Mouse (Mus musculus): ENCODE results near the gene Ahnak2. TPM values are rescaled to one million over a fixed set of nuclear protein-coding genes. Genes with fewer than 3 reads are reported as not detected.
"Not testable (repeated sequence)": the region's sequence is repeated elsewhere in the genome, so short reads cannot be mapped to it uniquely, and the experiment has no call there.

Ahnak2 gene
- total RNA-seq, 2 experiments from 2014 or later = 9.8 to 12.0 TPM

- no peak for DNase-seq (ENCODE audit: low spot score in 2 of 2)
Observed at GRCm38 (mm10) chr12:112821974-112822373, 19.5 kb upstream of the Ahnak2 start.

GRCm38 (mm10) chr12:112821216-112821615 is 18.8 kb upstream of the Ahnak2 start:
- no peak for DNase-seq (ENCODE audit: low spot score in 2 of 2)

DNA sequence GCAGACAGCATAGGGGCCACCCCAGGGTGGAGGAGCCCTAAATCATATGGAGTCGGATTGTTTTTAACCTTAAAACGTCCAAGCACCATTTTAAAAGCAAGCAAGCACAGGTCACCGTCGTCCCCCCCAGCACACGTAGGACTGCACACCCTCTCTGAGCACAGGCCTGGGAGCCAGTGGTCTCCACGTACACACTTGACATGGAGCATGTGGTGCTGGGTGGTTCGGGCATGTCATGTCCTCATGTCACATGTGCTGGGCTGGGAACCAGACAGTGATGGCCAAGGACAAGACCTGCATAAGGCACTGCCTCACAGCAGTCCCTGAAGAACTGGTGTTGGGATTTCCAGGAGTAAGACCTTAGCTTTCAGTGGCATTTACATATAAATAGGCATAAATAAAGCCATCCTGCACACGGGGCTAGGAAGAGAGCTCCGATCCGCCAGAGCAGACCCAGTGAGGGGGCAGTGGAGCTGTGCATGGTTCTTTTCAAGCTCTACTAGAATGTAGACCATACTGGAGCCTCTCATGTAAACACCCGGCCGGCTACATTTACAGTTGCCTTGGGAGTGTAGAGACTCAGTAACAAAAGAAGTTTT is 18.0 kb upstream of the Ahnak2 start:
- DNase-seq (ENCODE audit: low spot score in 2 of 2) = no peak

- no peak for DNase-seq (ENCODE audit: low spot score in 2 of 2)
Observed at GRCm38 (mm10) chr12:112819057-112819662, 16.7 kb upstream of the Ahnak2 start.

GRCm38 (mm10) chr12:112816866-112817265 is 14.4 kb upstream of the Ahnak2 start:
- DNase-seq (ENCODE audit: low spot score in 2 of 2) = not testable (repeated sequence)

GRCm38 (mm10) chr12:112816294-112816693 is 13.8 kb upstream of the Ahnak2 start:
- no peak for DNase-seq (ENCODE audit: low spot score in 2 of 2)

GRCm38 (mm10) chr12:112814682-112815470 is 12.4 kb upstream of the Ahnak2 start:
- no peak for DNase-seq (ENCODE audit: low spot score in 2 of 2)

- no peak for DNase-seq (ENCODE audit: low spot score in 2 of 2)
Observed at GRCm38 (mm10) chr12:112813370-112813769, 10.9 kb upstream of the Ahnak2 start.

DNA sequence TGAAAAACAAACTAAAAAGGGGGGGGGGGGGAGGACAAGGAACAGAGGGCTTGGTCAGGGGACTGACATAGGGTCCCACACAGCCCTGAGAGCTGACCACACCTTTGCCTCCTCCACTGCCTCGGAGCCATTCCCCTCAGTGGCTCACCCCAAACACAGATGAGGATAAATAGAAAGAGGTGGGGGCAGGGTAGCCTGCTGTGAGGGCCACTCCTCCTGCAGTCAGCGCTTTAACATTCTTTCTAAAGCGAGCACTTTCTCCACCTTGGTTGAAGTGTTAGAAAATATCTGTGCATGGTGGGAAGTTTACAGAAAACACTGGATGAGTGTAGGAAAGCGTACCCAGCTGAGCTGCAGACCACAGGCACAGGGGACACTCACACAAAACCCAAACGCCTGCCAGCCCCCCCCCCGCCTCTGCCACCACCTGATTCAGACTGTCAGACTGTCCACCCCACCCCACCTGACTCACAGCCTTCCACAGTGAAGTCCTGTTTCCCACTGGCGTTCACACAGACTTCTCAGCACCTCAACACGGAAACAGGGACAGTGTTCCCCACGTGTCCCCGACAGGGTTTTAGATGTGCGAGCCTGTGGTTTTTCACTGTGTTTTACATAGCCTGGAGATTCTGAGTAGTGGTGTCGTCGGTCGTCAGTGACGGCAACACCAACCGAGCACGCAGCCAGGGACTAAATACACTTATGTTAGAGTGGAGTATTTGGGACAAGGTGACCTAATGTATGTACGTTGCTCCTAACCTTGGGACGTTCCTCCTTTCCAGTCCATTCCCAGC is 7.8 kb upstream of the Ahnak2 start:
- DNase-seq (ENCODE audit: low spot score in 2 of 2) = no peak

DNA sequence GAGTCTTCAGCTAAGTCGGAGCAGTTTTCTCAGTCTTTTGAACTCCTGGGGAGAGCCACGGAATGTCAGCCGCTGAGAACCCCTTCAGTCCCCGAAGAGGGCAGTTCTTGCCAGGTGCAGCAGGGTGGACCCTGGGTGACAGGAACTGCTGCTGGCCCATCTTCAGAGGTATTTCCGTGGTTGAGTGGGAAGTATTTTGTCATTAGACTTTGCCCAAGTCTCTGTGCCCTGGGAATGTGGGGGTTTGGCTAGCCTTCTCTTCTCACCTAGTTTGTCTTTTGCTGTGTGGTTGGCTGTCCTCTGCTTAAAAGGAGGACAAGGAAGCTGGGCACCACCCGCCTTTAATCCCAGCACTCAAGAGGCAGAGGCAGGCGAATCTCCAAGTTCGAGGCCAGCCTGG is 7.2 kb upstream of the Ahnak2 start:
- DNase-seq (ENCODE audit: low spot score in 2 of 2) = no peak

GRCm38 (mm10) chr12:112808587-112809364 is 6.3 kb upstream of the Ahnak2 start, which contains the start of gene Clba1:
Clba1 (plus strand) TSS chr12:112808937.
- DNase-seq (ENCODE audit: low spot score in 2 of 2) = peak; percentile 70 to 75

GRCm38 (mm10) chr12:112808212-112808586 is 5.7 kb upstream of the Ahnak2 start:
- DNase-seq (ENCODE audit: low spot score in 2 of 2) = no peak

DNA sequence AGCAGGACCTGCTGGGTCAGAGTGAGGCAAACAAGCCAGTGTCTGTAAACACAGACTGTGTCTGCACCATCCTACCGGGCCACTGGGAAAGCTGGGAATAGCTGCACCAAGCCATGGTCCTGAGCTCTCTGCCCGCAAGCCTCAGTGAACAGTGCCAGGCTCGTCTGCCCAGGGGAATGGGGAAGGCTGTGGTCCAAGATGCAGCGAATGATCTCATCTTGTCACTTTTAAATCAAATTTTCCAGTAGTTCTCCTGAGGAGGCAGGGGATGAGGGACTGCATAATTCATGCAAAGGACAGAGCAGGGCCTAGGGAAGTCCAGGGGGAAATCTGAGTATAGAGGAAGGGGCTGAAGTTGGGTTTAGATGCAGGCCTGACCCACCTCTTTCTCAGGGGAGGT is 5.3 kb upstream of the Ahnak2 start:
- DNase-seq (ENCODE audit: low spot score in 2 of 2) = no peak

DNA sequence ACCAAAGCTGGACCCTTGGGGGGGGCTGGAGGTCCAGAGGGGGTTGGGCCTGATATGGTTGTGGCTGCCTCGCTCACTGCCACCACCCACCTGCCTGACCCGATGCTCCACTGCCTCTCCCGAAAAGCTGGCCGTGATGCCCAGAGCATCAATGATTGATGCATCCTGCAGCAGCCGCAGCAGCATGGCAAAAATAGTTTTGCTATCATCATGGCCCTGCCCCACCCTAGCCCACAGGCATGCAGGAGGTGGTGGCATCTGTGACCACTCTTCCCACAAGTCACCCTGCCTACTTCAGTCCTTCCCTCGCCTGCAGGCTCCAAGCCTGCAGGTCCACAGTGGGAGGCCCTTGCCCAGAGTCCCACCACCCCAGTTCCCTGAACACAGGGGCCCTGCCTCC is 3.6 kb upstream of the Ahnak2 start:
- no peak for DNase-seq (ENCODE audit: low spot score in 2 of 2)

DNA sequence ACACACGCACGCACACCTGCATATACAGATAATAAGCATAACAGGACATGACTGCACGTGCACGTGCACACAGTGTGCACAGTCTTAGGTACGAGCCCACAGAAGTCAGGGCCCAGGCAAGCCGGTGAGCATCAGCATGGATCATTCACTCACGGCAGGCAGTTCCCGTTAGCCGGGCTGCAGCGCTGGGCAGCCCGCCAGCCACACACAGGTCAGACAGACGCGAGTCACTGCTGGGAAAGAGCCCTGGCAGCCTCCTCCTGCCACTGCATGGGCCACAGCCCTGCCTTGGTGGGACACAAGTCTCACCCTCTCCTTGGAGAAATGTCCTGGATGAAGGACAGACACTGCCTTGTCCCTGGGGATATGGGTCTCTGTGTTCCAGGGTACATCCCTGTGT is 1.6 kb upstream of the Ahnak2 start:
- DNase-seq (ENCODE audit: low spot score in 2 of 2) = no peak

- no peak for DNase-seq (ENCODE audit: low spot score in 2 of 2)
Observed at GRCm38 (mm10) chr12:112802917-112803316, 460 bp upstream of the Ahnak2 start.

- peak in 1 of 2 experiments; percentile 55 for DNase-seq (ENCODE audit: low spot score in 2 of 2)
Observed at GRCm38 (mm10) chr12:112800476-112800875, 2.0 kb downstream of the Ahnak2 start.

DNA sequence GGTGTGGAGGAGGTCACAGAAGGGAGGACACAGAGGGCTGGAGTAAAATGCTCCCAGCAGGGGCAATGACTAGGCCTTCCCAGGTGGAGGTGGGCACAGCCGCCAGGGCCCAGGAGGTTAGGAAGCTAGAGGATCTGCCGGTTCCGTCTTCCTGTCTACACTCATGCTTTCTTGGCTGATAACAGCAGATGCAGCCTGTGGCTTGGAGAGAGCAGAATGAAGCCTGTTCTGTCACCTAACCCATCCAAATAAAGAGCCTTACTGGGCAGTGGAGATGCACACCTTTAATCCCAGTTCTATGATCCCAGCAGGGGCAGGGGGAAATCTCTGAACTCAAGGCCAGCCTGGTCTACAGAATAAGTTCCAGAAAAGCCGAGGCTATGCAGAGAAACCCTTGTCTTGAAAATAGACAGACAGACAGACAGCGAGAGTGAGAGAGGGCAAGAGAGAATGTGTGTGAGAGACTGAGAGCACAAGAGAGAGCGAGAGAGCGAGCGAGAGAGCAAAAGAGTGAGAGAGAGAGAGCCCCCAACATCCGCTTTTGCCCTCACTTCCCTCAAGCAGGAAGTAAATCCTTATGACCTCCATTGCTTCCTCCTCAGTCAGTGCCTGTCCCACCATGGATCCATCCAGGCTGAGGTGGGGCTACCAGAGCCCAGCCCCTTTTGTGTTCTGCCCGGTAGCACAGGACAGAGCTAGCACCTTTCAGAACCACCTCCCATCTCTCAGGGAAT is 3.1 kb downstream of the Ahnak2 start:
- no peak for DNase-seq (ENCODE audit: low spot score in 2 of 2)

DNA sequence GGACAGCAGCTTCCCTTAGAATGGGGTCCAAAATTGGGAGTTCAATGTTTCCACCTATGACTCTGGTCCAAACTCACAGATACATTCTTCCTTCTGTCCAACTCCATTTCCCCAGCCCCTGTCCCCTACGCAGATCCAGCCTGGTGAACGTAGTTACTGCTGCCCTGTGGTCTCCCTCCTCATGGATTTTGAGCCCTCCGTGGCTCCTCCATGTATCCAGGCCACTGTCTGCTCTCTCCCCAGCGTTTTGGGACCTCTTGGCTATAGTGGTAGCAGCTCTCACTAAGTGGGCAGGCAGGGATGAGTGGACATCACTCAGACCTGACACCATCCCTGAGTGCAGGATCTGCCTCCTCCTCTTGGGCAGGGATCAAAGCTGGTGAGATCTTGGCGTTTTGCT is 3.7 kb downstream of the Ahnak2 start:
- no peak for DNase-seq (ENCODE audit: low spot score in 2 of 2)

GRCm38 (mm10) chr12:112798332-112798681 is 4.2 kb downstream of the Ahnak2 start:
- DNase-seq (ENCODE audit: low spot score in 2 of 2) = no peak

Measured in adrenal gland, postnatal 4 days (tissue).